ENCODE assay signal across 19 mouse cellular contexts in genomic region chr12:16584964-16585363, GRCm38 (mm10). TPM values are rescaled to one million over a fixed set of nuclear protein-coding genes. Genes with fewer than 3 reads are reported as not detected.
A peak's percentile ranks its signal among the peaks of the same experiment; 100 is the strongest.
DNase-seq lines count a peak whose midpoint lies in the region; TF ChIP-seq lines count a peak whose summit lies in the region.
"Had no signal": no experiment of that assay in that cellular context is flagged by ENCODE, and none has a peak within 500 bp of the region (broad histone marks: within the 10 kb centered on the region; RNA-seq: fewer than 3 reads in every experiment).

No protein-coding gene starts in this region.

- 49% methylated on average over 3 of the region's 3 CpGs for WGBS in heart, adult 2 months
- WGBS in lung, adult 2 months, result 60% methylated on average over 3 of the region's 3 CpGs

- H3K36me3 ChIP-seq in heart, adult 2 months (ENCODE audit: control insufficient read depth, insufficient read depth, low read length), result peaks cover 4% of the 10 kb centered on the region

- no peak for TF ChIP-seq CTCF in heart, adult 2 months (IDR thresholded peaks at IDR 0.05)
- no peak for TF ChIP-seq CTCF in lung, adult 2 months (IDR thresholded peaks at IDR 0.05; ENCODE audit: insufficient read depth, low read length)

- no peaks in the 10 kb centered on the region; the same call in none of the 2 replicates for H3K79me2 ChIP-seq in heart, adult 2 months (replicated peaks; ENCODE audit: control insufficient read depth, insufficient read depth, low read length)

- peaks cover 14% of the 10 kb centered on the region for H3K4me1 ChIP-seq in heart, adult 2 months (ENCODE audit: control insufficient read depth, insufficient read depth, low read length)
- H3K4me1 ChIP-seq in lung, adult 2 months (ENCODE audit: control insufficient read depth, insufficient read depth, low read length), result peaks cover 14% of the 10 kb centered on the region; the same call in 1 of the 2 replicates

- peak; percentile 11 for DNase-seq in cerebellum, adult 9-11 months
- DNase-seq in cerebellum, postnatal 14 days, result no peak
- DNase-seq in heart, adult 2 months, result peak in 1 of 2 experiments; percentile 51
- no peak for DNase-seq in heart, postnatal 14 days
- peak; percentile 18 for DNase-seq in lung, adult 2 months
- DNase-seq in lung, postnatal 14 days, result no peak
- DNase-seq in layer of hippocampus, adult 18-20 months (ENCODE audit: low spot score in 2 of 2), result no peak
- DNase-seq: adrenal gland, postnatal 36 days; cerebellum, adult 11 months; cerebellum, adult 8-10 months; cerebellum, postnatal 36 days; forebrain, postnatal 0 days; gastrocnemius, postnatal 36 days had no signal

- peak overlapping the region; percentile 23; the same call in 1 of the 2 replicates for H3K27ac ChIP-seq in heart, adult 2 months
- H3K27ac ChIP-seq: forebrain, embryonic 13.5 days; hindbrain, embryonic 13.5 days; hindbrain, postnatal 0 days had no signal

- intact Hi-C loops in heart, adult 2 months (cut with DNase I), result no loop called here
- intact Hi-C loops in heart, postnatal 14 days (cut with DNase I), result no loop called here

- no peak overlapping the region for H3K4me3 ChIP-seq in heart, adult 2 months
- H3K4me3 ChIP-seq in lung, adult 2 months (replicated peaks; ENCODE audit: extremely low read depth, low read depth, low read length), result no peak overlapping the region
- H3K4me3 ChIP-seq: embryonic facial prominence, embryonic 13.5 days; forebrain, embryonic 13.5 days; heart, embryonic 13.5 days; hindbrain, embryonic 13.5 days had no signal

- no peaks in the 10 kb centered on the region for H3K27me3 ChIP-seq in heart, adult 2 months (ENCODE audit: control insufficient read depth, insufficient read depth, low read length)
- H3K27me3 ChIP-seq: embryonic facial prominence, embryonic 13.5 days; forebrain, embryonic 13.5 days; heart, embryonic 13.5 days; hindbrain, embryonic 13.5 days; Patski had no signal

- TF ChIP-seq POLR2A in heart, adult 2 months (IDR thresholded peaks at IDR 0.05; ENCODE audit: insufficient read depth, low read depth, low read length), result no peak
- TF ChIP-seq POLR2A in lung, adult 2 months (IDR thresholded peaks at IDR 0.05; ENCODE audit: borderline replicate concordance, extremely low read depth, low read depth, low read length), result no peak

- peak; percentile 45; the same call in 1 of the 2 replicates for TF ChIP-seq EP300 in heart, adult 2 months (IDR thresholded peaks at IDR 0.05; ENCODE audit: insufficient read depth, low read depth, low read length)

- H3K9ac ChIP-seq in heart, adult 2 months (ENCODE audit: low read depth, low read length), result no peak overlapping the region
- H3K9ac ChIP-seq: embryonic facial prominence, embryonic 13.5 days; forebrain, embryonic 13.5 days; forebrain, postnatal 0 days; hindbrain, embryonic 13.5 days had no signal

RNA-seq across cellular contexts. Expression of gene Lpin1, which starts 25.8 kb away (rescaled TPM):
- 100 to 1,000 TPM; 160 to 171 TPM for total RNA-seq in heart, adult 2 months (2021)
- polyA plus RNA-seq in heart, adult 2 months (2012; rRNA removed), result 96.8 and 110 TPM in 2 replicates
- 100 to 1,000 TPM; 130 to 137 TPM for total RNA-seq in heart, postnatal 14 days (2021)
- 23.7 and 29.1 TPM in 2 replicates for polyA plus RNA-seq in lung, adult 2 months (2012; rRNA removed)
- total RNA-seq in layer of hippocampus, adult 18-20 months (2021), result 10 to 100 TPM; 27.3 TPM

Comparison
In these comparisons a context has a peak if more than half of its experiments do, and no peak if none do; other contexts are left out.
1. DNase-seq: peak in cerebellum, adult 9-11 months (single experiment) and lung, adult 2 months (single experiment); none in cerebellum, postnatal 14 days (0 of 2), heart, postnatal 14 days (0 of 2), lung, postnatal 14 days (single experiment) and layer of hippocampus, adult 18-20 months (0 of 2).
2. RNA of gene Lpin1, which starts 25.8 kb away (total RNA-seq): 160 to 171 TPM in heart, adult 2 months and 130 to 137 TPM in heart, postnatal 14 days; 27.3 TPM in layer of hippocampus, adult 18-20 months; every median in the first group is over 4 times any median in the second.